Mouse (Mus musculus) cortical plate, adult 2 months (tissue): ENCODE measurements at regions not wholly inside any gene's neighbourhood (a gene's known extent, or its start where the extent isn't known, plus 50 kb on each side); places are given as distances from the start of the nearest gene placed in this dataset.

ENCODE experiments used
- CTCF ChIP-seq: fragments of 200-500 bp; IDR thresholded peaks from 2 replicates; pipeline ENCODE4 v1.5.1; 2011; ENCODE audit warnings: mild to moderate bottlenecking, control low read depth, low read length; ENCODE audit not compliant: insufficient read depth; ENCODE audit errors: extremely low read depth
- POLR2A ChIP-seq: fragments of 200-500 bp; IDR thresholded peaks from 2 replicates; pipeline ENCODE4 v1.6.1; 2011; ENCODE audit warnings: mild to moderate bottlenecking, low read length, control low read depth; ENCODE audit not compliant: insufficient read depth; ENCODE audit errors: extremely low read depth

- TF ChIP-seq CTCF (no peak), POLR2A (no peak)
Observed at GRCm38 (mm10) chr11:111215006-111215405, 149.0 kb downstream of the Kcnj2 start.
